Mouse (Mus musculus) brain, embryonic 14.5 days (tissue): Measurements from ENCODE around the gene Sv2c.

Experiments
- CTCF ChIP-seq: fragments of 200-500 bp; IDR thresholded peaks from 2 replicates; pipeline ENCODE4 v1.5.1; 2012; ENCODE audit warnings: inconsistent platforms, mild to moderate bottlenecking, moderate library complexity, borderline replicate concordance; ENCODE audit not compliant: insufficient read depth, insufficient read length; ENCODE audit errors: extremely low read depth
- POLR2A ChIP-seq: fragments of 200-500 bp; IDR thresholded peaks from 2 replicates; pipeline ENCODE4 v1.6.1; 2012; ENCODE audit warnings: mild to moderate bottlenecking, inconsistent platforms, borderline replicate concordance; ENCODE audit not compliant: poor library complexity, insufficient read depth, insufficient read length, severe bottlenecking; ENCODE audit errors: extremely low read depth

- TF ChIP-seq POLR2A: no peak
- TF ChIP-seq CTCF: no peak
These were observed 157.2 kb downstream of the Sv2c start for GRCm38 (mm10) chr13:95975225-95975624.
